Mouse (Mus musculus): ENCODE data around the gene Nkx6-1. TPM values are rescaled to one million over a fixed set of nuclear protein-coding genes. Genes with fewer than 3 reads are reported as not detected.

Gene Nkx6-1
- polyA plus RNA-seq, 1 experiment from 2014 or later = 0.13 TPM

DNA sequence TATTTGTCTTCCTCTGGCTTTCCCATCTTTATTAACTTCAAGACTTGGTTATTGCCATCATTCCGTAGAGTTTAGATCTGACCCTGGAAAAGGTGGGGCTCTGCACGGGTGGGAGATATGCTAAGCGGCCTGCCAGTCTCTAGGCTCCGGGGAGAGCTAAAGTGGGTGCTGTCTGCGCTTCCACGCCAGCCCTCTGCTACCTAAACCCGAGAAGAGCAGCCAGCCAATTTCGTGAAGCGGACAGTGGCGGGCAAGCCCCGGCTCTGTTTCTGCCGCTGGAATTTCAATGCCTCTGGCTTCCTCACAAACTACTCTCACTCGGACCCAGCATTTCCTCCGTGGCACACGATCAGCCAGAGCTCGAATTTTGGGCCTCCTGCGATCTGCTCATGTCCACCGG lies 1.9 kb upstream of the Nkx6-1 start:
- WGBS = 3% methylated on average over 18 of the region's 18 CpGs
- no peak for ATAC-seq
- TF ChIP-seq EP300 (IDR thresholded peaks at IDR 0.05) (no peak), CTCF (IDR thresholded peaks at IDR 0.05) (no peak)
- no peak overlapping the region for H3K27ac ChIP-seq (ENCODE audit: low read length)
- H3K36me3 ChIP-seq (ENCODE audit: insufficient read depth, low read length) = no peaks in the 10 kb centered on the region
- no peak overlapping the region for H3K9ac ChIP-seq (replicated peaks; ENCODE audit: low read depth)
- H3K4me3 ChIP-seq (ENCODE audit: low read depth, low read length) = no peak overlapping the region
- peaks cover 78% of the 10 kb centered on the region for H3K27me3 ChIP-seq (replicated peaks; ENCODE audit: insufficient read depth, low read length)
- H3K9me3 ChIP-seq (ENCODE audit: low read length) = no peaks in the 10 kb centered on the region
- H3K4me2 ChIP-seq (replicated peaks; ENCODE audit: low read depth, low read length) = no peak overlapping the region
- H3K4me1 ChIP-seq (ENCODE audit: insufficient read depth, low read depth, low read length) = peaks cover 12% of the 10 kb centered on the region; the same call in 1 of the 2 replicates
- DNase-seq (ENCODE audit: low spot score) = no peak

DNA sequence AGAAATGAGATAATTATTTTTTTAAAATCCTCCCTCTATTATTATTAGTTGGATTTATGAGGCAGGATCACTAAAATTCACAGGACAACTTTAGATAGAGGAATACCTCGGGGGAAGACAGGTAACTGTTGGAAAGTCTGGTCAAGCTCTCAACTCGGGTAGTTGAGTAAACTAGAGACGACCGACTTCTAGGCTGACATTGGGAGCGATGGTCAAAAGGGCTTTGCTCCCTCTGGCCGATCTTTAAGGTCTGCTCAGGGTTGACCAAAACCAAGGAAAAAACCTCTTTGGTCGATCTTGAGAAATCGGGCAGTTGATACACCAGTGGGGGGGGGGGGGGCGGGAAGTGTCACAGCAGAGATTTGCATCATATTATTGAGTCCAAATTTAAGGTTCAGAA lies 1.3 kb upstream of the Nkx6-1 start:
- Histone ChIP-seq H3K4me1 (ENCODE audit: insufficient read depth, low read depth, low read length) (peaks cover 12% of the 10 kb centered on the region; the same call in 1 of the 2 replicates), H3K9ac (replicated peaks; ENCODE audit: low read depth) (no peak overlapping the region), H3K4me2 (replicated peaks; ENCODE audit: low read depth, low read length) (no peak overlapping the region), H3K27me3 (replicated peaks; ENCODE audit: insufficient read depth, low read length) (peaks cover 84% of the 10 kb centered on the region), H3K4me3 (ENCODE audit: low read depth, low read length) (no peak overlapping the region), H3K9me3 (ENCODE audit: low read length) (no peaks in the 10 kb centered on the region), H3K27ac (ENCODE audit: low read length) (no peak overlapping the region), H3K36me3 (ENCODE audit: insufficient read depth, low read length) (no peaks in the 10 kb centered on the region)
- no peak for DNase-seq (ENCODE audit: low spot score)
- ATAC-seq = no peak
- TF ChIP-seq CTCF (IDR thresholded peaks at IDR 0.05) (no peak), EP300 (IDR thresholded peaks at IDR 0.05) (no peak)
- WGBS = 5% methylated on average over 9 of the region's 9 CpGs

DNA sequence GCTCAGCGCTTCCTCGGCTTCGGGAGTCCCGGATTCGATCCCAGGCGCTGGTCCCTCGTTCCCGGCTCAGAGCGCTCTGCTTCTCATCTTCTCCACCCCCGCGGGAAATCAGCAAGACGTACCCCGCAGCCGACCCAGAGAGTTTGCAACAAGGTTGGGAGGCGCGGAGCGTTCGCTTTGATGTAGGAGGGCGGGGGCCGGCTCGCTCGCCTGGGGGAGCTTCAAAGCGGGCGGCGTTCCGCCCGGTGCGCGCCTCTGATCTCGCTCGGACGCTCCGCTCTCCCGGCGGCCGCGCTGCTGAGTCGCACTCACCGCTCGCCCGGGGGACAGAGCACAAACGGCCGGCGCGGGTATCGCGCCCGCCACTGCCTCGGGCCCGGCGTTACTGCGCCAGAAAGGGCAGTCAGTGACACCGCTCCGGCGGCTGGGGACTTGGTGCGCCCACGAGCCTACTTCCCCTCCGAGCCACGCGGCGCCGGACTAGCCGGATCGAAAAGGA lies 324 bp downstream of the Nkx6-1 start:
- DNase-seq (ENCODE audit: low spot score) (no peak), ATAC-seq (0 out of 2 replicates have a peak, but pooled peaks have one; percentile 18)

DNA sequence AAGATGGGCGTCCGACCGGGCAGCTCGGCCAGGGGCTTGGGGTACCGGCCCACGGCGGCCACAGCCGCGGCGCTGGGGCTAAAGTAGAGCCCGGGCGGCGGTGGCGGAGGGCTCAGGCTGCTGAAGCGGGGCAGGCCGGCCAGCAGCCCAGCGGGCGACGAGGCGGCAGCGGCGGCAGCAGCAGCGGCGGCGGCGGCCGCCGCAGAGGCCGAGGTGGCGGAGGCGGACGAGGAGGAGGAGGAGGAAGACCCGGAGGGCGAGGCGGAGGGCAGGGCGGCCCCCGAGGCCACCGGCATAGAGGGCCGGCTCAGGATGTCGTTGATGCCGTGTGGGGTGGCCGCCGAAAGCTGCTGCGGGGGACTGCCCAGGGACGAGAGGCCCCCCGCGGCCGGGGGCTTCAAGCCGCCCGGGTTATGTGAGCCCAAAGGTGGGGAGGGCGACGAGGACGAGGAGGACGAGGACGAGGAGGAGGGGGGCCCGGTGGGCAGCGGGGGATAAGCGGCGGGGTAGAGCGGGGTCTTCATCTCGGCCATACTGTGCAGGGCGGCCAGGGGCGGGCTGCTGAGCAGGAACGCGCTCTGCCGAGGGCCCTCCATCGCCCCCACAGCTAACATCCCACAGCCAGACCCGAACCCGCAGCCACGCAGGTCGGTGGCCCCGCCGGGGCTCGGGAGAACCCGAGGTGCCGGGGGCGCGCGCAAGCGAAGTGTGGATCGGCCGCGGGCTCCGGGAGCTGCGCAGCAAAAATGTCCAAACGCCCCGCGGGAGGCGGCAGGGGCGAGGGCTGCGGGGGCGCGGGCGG lies 974 bp downstream of the Nkx6-1 start:
- no peak; the same call in 1 of the 2 replicates for ATAC-seq
- no peak for DNase-seq (ENCODE audit: low spot score)
- Histone ChIP-seq H3K4me1 (ENCODE audit: insufficient read depth, low read depth, low read length) (peaks cover 12% of the 10 kb centered on the region; the same call in 1 of the 2 replicates), H3K36me3 (ENCODE audit: insufficient read depth, low read length) (no peaks in the 10 kb centered on the region), H3K27me3 (replicated peaks; ENCODE audit: insufficient read depth, low read length) (peaks cover 88% of the 10 kb centered on the region), H3K4me3 (ENCODE audit: low read depth, low read length) (peak overlapping the region; percentile 34), H3K27ac (ENCODE audit: low read length) (no peak overlapping the region), H3K9me3 (ENCODE audit: low read length) (no peaks in the 10 kb centered on the region), H3K9ac (replicated peaks; ENCODE audit: low read depth) (no peak overlapping the region), H3K4me2 (replicated peaks; ENCODE audit: low read depth, low read length) (peak overlapping the region; percentile 63)
- 0% methylated on average over 35 of the region's 94 CpGs for WGBS
- TF ChIP-seq EP300 (IDR thresholded peaks at IDR 0.05) = no peak
- TF ChIP-seq CTCF (IDR thresholded peaks at IDR 0.05) = no peak

More for the DNA sequence above, 324 bp downstream of the Nkx6-1 start:
- no peak overlapping the region for H3K27ac ChIP-seq (ENCODE audit: low read length)
- H3K36me3 ChIP-seq (ENCODE audit: insufficient read depth, low read length) = no peaks in the 10 kb centered on the region
- H3K9ac ChIP-seq (replicated peaks; ENCODE audit: low read depth) = no peak overlapping the region
- WGBS = under 1% methylated on average over 52 of the region's 64 CpGs
- H3K4me2 ChIP-seq (replicated peaks; ENCODE audit: low read depth, low read length) = peak overlapping the region; percentile 63
- peak overlapping the region; percentile 34 for H3K4me3 ChIP-seq (ENCODE audit: low read depth, low read length)
- peaks cover 12% of the 10 kb centered on the region; the same call in 1 of the 2 replicates for H3K4me1 ChIP-seq (ENCODE audit: insufficient read depth, low read depth, low read length)
- peaks cover 89% of the 10 kb centered on the region for H3K27me3 ChIP-seq (replicated peaks; ENCODE audit: insufficient read depth, low read length)
- H3K9me3 ChIP-seq (ENCODE audit: low read length) = no peaks in the 10 kb centered on the region
- TF ChIP-seq EP300 (IDR thresholded peaks at IDR 0.05) (no peak), CTCF (IDR thresholded peaks at IDR 0.05) (no peak)

DNA sequence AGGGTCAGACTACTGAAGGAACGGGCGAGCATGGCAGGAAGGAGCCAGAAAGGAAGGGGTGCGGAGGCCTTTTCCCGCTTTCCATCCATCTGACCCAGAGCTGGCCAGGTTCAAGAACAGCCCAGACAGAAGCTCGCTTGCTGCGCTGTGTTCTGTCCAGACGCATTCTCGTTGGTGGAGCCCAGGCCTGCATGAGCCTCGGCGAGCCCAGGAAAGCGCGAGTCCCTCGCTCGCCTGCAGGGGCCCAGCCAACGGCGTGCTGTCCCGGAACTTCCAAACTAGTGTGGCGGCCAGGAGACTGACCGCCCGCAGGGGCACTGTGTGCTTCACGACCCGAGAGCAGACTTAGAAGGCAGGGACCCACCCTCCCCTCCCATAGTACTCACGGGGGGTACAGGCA lies 1.6 kb downstream of the Nkx6-1 start:
- Histone ChIP-seq H3K9me3 (ENCODE audit: low read length) (no peaks in the 10 kb centered on the region), H3K4me1 (ENCODE audit: insufficient read depth, low read depth, low read length) (peaks cover 12% of the 10 kb centered on the region; the same call in 1 of the 2 replicates), H3K9ac (replicated peaks; ENCODE audit: low read depth) (no peak overlapping the region), H3K4me3 (ENCODE audit: low read depth, low read length) (peak overlapping the region; percentile 34), H3K27ac (ENCODE audit: low read length) (no peak overlapping the region), H3K36me3 (ENCODE audit: insufficient read depth, low read length) (no peaks in the 10 kb centered on the region), H3K4me2 (replicated peaks; ENCODE audit: low read depth, low read length) (peak overlapping the region; percentile 63), H3K27me3 (replicated peaks; ENCODE audit: insufficient read depth, low read length) (peaks cover 88% of the 10 kb centered on the region)
- ATAC-seq (peak; percentile 73), DNase-seq (ENCODE audit: low spot score) (peak; percentile 78)
- WGBS = under 1% methylated on average over 21 of the region's 23 CpGs
- TF ChIP-seq CTCF (IDR thresholded peaks at IDR 0.05) (peak; percentile 66), EP300 (IDR thresholded peaks at IDR 0.05) (no peak)

DNA sequence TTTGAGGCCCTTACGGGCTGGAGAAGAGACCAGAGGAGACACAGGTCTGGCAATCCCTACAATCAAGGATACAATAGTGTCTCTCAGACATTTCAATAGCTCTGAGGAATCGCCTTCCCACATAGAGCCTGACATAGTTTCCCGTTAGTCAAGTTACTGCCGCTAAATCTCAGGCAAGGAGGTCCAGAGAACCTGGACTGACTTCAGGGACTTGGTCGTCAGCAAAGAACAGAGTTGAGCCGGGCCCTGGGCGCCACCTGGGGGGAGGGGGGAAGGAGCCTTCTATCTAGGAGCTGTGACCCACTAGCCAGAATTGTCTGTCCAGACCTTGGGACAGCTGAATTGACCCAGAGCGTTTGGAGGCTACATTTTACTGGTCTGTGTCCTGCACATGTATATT lies 2.3 kb downstream of the Nkx6-1 start:
- TF ChIP-seq EP300 (IDR thresholded peaks at IDR 0.05) (no peak), CTCF (IDR thresholded peaks at IDR 0.05) (no peak)
- Histone ChIP-seq H3K27me3 (replicated peaks; ENCODE audit: insufficient read depth, low read length) (peaks cover 88% of the 10 kb centered on the region), H3K9me3 (ENCODE audit: low read length) (no peaks in the 10 kb centered on the region), H3K4me3 (ENCODE audit: low read depth, low read length) (no peak overlapping the region), H3K27ac (ENCODE audit: low read length) (no peak overlapping the region), H3K36me3 (ENCODE audit: insufficient read depth, low read length) (no peaks in the 10 kb centered on the region), H3K4me1 (ENCODE audit: insufficient read depth, low read depth, low read length) (peaks cover 12% of the 10 kb centered on the region; the same call in 1 of the 2 replicates), H3K4me2 (replicated peaks; ENCODE audit: low read depth, low read length) (no peak overlapping the region), H3K9ac (replicated peaks; ENCODE audit: low read depth) (no peak overlapping the region)
- DNase-seq (ENCODE audit: low spot score) (no peak), ATAC-seq (no peak)
- 6% methylated on average over 8 of the region's 8 CpGs for WGBS
